Mouse (Mus musculus): ENCODE measurements around the gene Slc34a2.

Gene Slc34a2

GRCm38 (mm10) chr5:53110225-53110624, 72.3 kb downstream of the Slc34a2 start:
- no peak for DNase-seq (ENCODE audit: low read depth)

- no peak for DNase-seq (ENCODE audit: low read depth)
Measured at GRCm38 (mm10) chr5:53111036-53111435, 73.2 kb downstream of the Slc34a2 start.

GRCm38 (mm10) chr5:53112942-53113341, 75.1 kb downstream of the Slc34a2 start:
- DNase-seq (ENCODE audit: low read depth), result no peak

- DNase-seq (ENCODE audit: low read depth), result no peak
Measured at GRCm38 (mm10) chr5:53114616-53115267, 76.9 kb downstream of the Slc34a2 start.

GRCm38 (mm10) chr5:53118212-53118611, 80.3 kb downstream of the Slc34a2 start:
- no peak for DNase-seq (ENCODE audit: low read depth)

- DNase-seq (ENCODE audit: low read depth), result no peak
Measured at GRCm38 (mm10) chr5:53119689-53120088, 81.8 kb downstream of the Slc34a2 start.
